Mouse (Mus musculus) limb, embryonic 14.5 days (tissue): ENCODE results near the gene Klrg1. TPM values are rescaled to one million over a fixed set of nuclear protein-coding genes. Genes with fewer than 3 reads are reported as not detected.
A peak's percentile ranks its signal among the peaks of the same experiment; 100 is the strongest.

Source experiments
- ATAC-seq: fragments of 200-750 bp; cut with Nextera tagmentation; 2 replicates; pipeline ENCODE4 v1.8.0; 2017; ENCODE audit warnings: low read depth, moderate number of reproducible peaks, moderate TSS enrichment; ENCODE audit not compliant: low FRiP score
- DNase-seq: peaks from one replicate; pipeline ENCODE4 v3.0.0-alpha.2; 2015; ENCODE audit warnings: low spot score
- H3K27ac ChIP-seq: fragments of 300-500 bp; sonication (generic); replicated peaks from 2 replicates; pipeline ENCODE4 v1.5.1; 2014; ENCODE audit warnings: low read depth, mild to moderate bottlenecking, low read length, moderate library complexity, mixed read lengths
- H3K27me3 ChIP-seq: fragments of 300-500 bp; sonication (generic); 2 replicates; pipeline ENCODE4 v1.6.1; 2014; ENCODE audit warnings: low read length, mixed read lengths; ENCODE audit not compliant: control insufficient read depth, insufficient read depth
- H3K36me3 ChIP-seq: fragments of 300-500 bp; sonication (generic); 2 replicates; pipeline ENCODE4 v1.6.1; 2014; ENCODE audit warnings: mild to moderate bottlenecking, low read length, moderate library complexity, mixed read lengths; ENCODE audit not compliant: control insufficient read depth, insufficient read depth
- H3K4me1 ChIP-seq: fragments of 300-500 bp; sonication (generic); 2 replicates; pipeline ENCODE4 v1.6.1; 2014; ENCODE audit warnings: antibody characterized with exemption, low read length, mixed read lengths; ENCODE audit not compliant: control insufficient read depth, insufficient read depth
- H3K4me2 ChIP-seq: fragments of 300-500 bp; sonication (generic); replicated peaks from 2 replicates; pipeline ENCODE4 v1.6.1; 2014; ENCODE audit warnings: low read depth, mild to moderate bottlenecking, low read length, moderate library complexity; ENCODE audit not compliant: severe bottlenecking
- H3K4me3 ChIP-seq: fragments of 300-500 bp; sonication (generic); replicated peaks from 2 replicates; pipeline ENCODE4 v1.5.1; 2014; ENCODE audit warnings: low read length
- H3K9ac ChIP-seq: fragments of 300-500 bp; sonication (generic); 2 replicates; pipeline ENCODE4 v1.6.1; 2014; ENCODE audit warnings: mild to moderate bottlenecking, low read depth, low read length, moderate library complexity; ENCODE audit not compliant: severe bottlenecking
- H3K9me3 ChIP-seq: fragments of 300-500 bp; sonication (generic); 2 replicates; pipeline ENCODE4 v1.6.1; 2016; ENCODE audit warnings: low read length; ENCODE audit not compliant: control insufficient read depth
- POLR2A ChIP-seq: fragments of 200-500 bp; IDR thresholded peaks from 2 replicates; pipeline ENCODE4 v1.8.0; 2012; ENCODE audit warnings: inconsistent platforms, mild to moderate bottlenecking, moderate library complexity, borderline replicate concordance; ENCODE audit not compliant: insufficient read depth, insufficient read length; ENCODE audit errors: extremely low read depth
- WGBS: fragments of 180-500 bp; shearing (Covaris S2); extraction: QIAGEN DNeasy Blood & Tissue Kit; methylation state at CpG from one replicate; pipeline ENCODE4 v1.1.7; 2014; 5-methylcytosine and 5-hydroxymethylcytosine counted together
- polyA plus RNA-seq, 2 experiments: library from polyadenylated mRNA; depleted of rRNA in 1 of 2; stranded (reverse) in 1 of 2; unstranded in 1 of 2; fragments of >200 nt; fragmentation: Nextera tagmentation in 1 of 2; extraction: Ambion mirVana in 1 of 2; gene quantifications; 2 replicates each; pipeline versions ENCODE4 v1.2.1 to v1.2.3; 2012 to 2014

Gene Klrg1
- polyA plus RNA-seq, 2 experiments: 0.05 TPM; not detected in 1

DNA sequence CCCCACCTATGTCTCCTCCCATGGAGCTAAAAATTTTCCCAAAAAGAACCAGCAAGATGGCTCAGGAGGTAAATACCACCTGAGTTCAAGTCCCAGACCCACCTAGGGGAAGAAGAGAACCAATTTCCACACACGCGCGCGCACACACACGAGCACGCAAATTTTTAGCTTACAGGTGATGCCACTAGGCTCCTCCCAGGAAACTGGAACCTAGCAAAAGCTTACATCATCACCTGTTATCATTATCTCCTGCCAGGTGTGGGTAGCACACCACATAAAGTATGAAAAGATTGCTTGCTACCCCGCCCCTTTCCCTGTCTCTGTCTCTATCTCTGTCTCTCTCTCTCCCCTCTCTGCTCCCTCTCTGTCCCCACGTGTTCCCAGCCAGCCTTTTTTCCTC lies 10.4 kb upstream of the Klrg1 start:
- Histone ChIP-seq H3K9ac (no peak overlapping the region), H3K9me3 (no peaks in the 10 kb centered on the region), H3K27ac (no peak overlapping the region), H3K36me3 (no peaks in the 10 kb centered on the region), H3K4me1 (peaks cover 10% of the 10 kb centered on the region; the same call in 1 of the 2 replicates), H3K4me3 (no peak overlapping the region), H3K27me3 (no peaks in the 10 kb centered on the region), H3K4me2 (no peak overlapping the region)
- DNase-seq: no peak
- no peak for ATAC-seq
- no peak for TF ChIP-seq POLR2A
- 90% methylated on average over 8 of the region's 8 CpGs for WGBS

DNA sequence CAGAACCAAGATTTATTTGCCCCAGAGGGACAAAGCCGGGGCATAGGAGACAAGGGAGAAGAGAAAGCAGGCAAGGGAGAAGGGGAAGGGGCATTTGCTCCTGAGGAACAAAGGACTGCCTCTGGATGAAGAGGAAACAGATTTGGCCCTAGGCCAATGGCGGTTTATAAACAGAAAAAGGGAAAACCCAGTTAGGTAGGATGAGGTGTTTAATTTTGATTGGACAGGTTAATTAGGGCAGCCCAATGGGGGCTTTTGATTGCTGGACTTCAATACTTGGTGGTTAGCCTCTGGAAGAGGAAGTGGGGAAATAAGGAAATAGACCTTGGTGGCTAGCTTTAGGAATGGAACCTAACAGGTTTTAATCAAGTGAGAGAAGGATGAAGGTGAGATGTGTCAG lies 9.5 kb upstream of the Klrg1 start:
- no peak for ATAC-seq
- no peak overlapping the region for H3K4me2 ChIP-seq
- H3K27me3 ChIP-seq: no peaks in the 10 kb centered on the region
- H3K9ac ChIP-seq: no peak overlapping the region
- peaks cover 7% of the 10 kb centered on the region; the same call in 1 of the 2 replicates for H3K4me1 ChIP-seq
- no peak overlapping the region for H3K4me3 ChIP-seq
- no peak for DNase-seq
- H3K27ac ChIP-seq: no peak overlapping the region
- TF ChIP-seq POLR2A: no peak
- no peaks in the 10 kb centered on the region for H3K9me3 ChIP-seq
- H3K36me3 ChIP-seq: no peaks in the 10 kb centered on the region
- 40% methylated on average over 2 of the region's 2 CpGs for WGBS

DNA sequence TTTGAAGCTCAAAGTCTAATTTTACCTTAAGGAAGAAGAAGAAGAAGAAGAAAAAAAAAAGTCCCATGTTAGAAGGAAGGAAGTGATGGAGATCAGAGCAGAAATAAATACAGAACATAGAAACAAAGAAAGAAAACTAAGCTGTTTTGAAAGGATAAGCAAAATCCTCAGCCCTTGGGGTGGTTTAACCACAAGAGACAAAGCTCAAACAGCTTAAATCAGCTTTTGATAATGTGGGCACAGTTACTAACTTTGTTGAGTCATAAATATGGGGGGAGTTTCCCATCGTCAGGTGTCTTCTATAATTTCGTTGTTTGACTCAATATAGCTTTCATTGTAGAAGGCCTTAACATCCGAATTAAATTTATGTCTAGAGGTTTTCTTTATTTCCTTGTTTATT lies 9.1 kb upstream of the Klrg1 start:
- Histone ChIP-seq H3K27ac (no peak overlapping the region), H3K36me3 (no peaks in the 10 kb centered on the region), H3K4me1 (peaks cover 7% of the 10 kb centered on the region; the same call in 1 of the 2 replicates), H3K4me2 (no peak overlapping the region), H3K9me3 (no peaks in the 10 kb centered on the region), H3K27me3 (no peaks in the 10 kb centered on the region), H3K9ac (no peak overlapping the region), H3K4me3 (no peak overlapping the region)
- ATAC-seq: no peak
- no peak for TF ChIP-seq POLR2A
- 64% methylated on average over 3 of the region's 3 CpGs for WGBS
- DNase-seq: no peak

DNA sequence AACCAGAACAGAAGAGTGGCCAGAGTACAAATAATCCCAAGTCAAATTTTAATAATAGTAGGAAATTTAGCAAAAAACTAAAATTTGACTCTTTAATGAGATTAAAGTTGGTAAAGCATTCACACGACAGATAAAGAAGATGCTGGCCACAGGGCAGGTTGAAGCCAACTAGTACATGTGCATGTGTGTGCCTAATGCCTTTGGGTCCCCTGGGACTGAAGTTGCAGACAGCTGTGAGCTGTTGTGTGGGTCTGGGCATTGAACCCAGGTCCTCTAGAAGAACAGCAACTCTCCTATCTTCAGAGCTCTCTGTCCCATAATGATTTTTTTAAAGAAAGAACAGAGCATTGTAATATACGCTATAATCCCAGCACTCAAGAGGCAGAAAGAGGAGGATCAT lies 8.6 kb upstream of the Klrg1 start:
- ATAC-seq: no peak
- no peak overlapping the region for H3K9ac ChIP-seq
- no peak overlapping the region for H3K4me3 ChIP-seq
- no peaks in the 10 kb centered on the region for H3K27me3 ChIP-seq
- H3K4me1 ChIP-seq: peaks cover 7% of the 10 kb centered on the region; the same call in 1 of the 2 replicates
- H3K27ac ChIP-seq: no peak overlapping the region
- no peaks in the 10 kb centered on the region for H3K36me3 ChIP-seq
- H3K9me3 ChIP-seq: no peaks in the 10 kb centered on the region
- no peak overlapping the region for H3K4me2 ChIP-seq
- no peak for TF ChIP-seq POLR2A
- 73% methylated on average over 2 of the region's 2 CpGs for WGBS
- no peak for DNase-seq

DNA sequence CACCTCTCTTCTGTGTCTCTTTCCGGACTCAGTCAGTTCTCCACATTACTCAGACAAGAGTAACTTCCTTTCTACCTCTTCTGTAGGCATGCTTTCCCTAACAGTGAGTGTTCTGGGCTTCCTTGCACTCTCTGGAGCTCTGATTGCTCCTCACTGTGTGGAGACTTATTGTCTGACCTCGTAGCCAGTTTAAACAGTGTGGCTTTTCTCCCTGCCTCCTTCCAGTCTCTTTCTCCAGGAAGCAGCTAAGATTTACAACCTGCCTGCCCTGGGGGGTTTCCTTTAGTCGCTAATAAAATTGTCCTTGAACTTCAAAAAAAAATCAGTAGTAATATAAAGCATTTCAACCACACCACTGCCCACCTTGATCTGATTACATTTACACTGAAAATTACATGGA lies 7.6 kb upstream of the Klrg1 start:
- ATAC-seq: peak; percentile 44; the same call in 1 of the 2 replicates
- H3K9me3 ChIP-seq: no peaks in the 10 kb centered on the region
- peaks cover 7% of the 10 kb centered on the region; the same call in 1 of the 2 replicates for H3K4me1 ChIP-seq
- DNase-seq: peak; percentile 58
- H3K27ac ChIP-seq: peak overlapping the region; percentile 70; the same call in 1 of the 2 replicates
- H3K4me2 ChIP-seq: no peak overlapping the region
- H3K27me3 ChIP-seq: no peaks in the 10 kb centered on the region
- no peak for TF ChIP-seq POLR2A
- no peak overlapping the region for H3K9ac ChIP-seq
- no peak overlapping the region for H3K4me3 ChIP-seq
- H3K36me3 ChIP-seq: no peaks in the 10 kb centered on the region
- WGBS: 7% methylated on average over 3 of the region's 3 CpGs

DNA sequence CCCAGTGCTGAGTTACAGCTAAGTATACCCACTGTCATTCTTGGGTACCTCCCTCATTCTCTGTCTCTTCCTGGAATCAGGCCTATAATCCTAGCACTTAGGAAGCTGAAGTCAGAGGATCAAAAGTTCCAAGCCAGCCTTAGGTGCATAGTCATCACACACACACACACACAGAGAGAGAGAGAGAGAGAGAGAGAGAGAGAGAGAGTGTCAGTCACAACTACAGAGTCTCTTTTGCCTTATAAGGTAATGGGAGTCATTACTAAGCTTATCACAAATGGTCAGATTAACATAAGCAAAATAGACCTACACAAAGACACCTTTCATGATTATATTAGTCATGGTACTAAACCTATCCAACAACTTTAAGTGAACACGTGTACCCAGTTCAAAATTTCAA lies 6.6 kb upstream of the Klrg1 start:
- Histone ChIP-seq H3K27ac (no peak overlapping the region), H3K4me1 (peaks cover 7% of the 10 kb centered on the region; the same call in 1 of the 2 replicates), H3K9me3 (no peaks in the 10 kb centered on the region), H3K36me3 (no peaks in the 10 kb centered on the region), H3K4me2 (no peak overlapping the region), H3K9ac (no peak overlapping the region), H3K27me3 (no peaks in the 10 kb centered on the region), H3K4me3 (no peak overlapping the region)
- DNase-seq: no peak
- no peak for TF ChIP-seq POLR2A
- ATAC-seq: no peak
- 80% methylated on average over 1 of the region's 1 CpGs for WGBS
